Mouse (Mus musculus): Measurements from ENCODE around the gene Ppm1f. TPM values are rescaled to one million over a fixed set of nuclear protein-coding genes. Genes with fewer than 3 reads are reported as not detected.
"Not testable (repeated sequence)": the region's sequence is repeated elsewhere in the genome, so short reads cannot be mapped to it uniquely, and the experiment has no call there.

Ppm1f gene
- polyA plus RNA-seq, 2 experiments from 2014 or later, result 9.3 to 14.4 TPM

- ATAC-seq, result peak; percentile 96
These were observed 15.7 kb downstream of the Ppm1f start for GRCm38 (mm10) chr16:16911641-16912597.

- no peak for ATAC-seq
These were observed 17.2 kb downstream of the Ppm1f start for GRCm38 (mm10) chr16:16913440-16913839.

GRCm38 (mm10) chr16:16918441-16919117, 22.3 kb downstream of the Ppm1f start:
- ATAC-seq, result no peak

- ATAC-seq, result no peak
These were observed 24.8 kb downstream of the Ppm1f start for GRCm38 (mm10) chr16:16921021-16921435.

- no peak for ATAC-seq
These were observed 28.2 kb downstream of the Ppm1f start for GRCm38 (mm10) chr16:16924481-16924880.

- ATAC-seq, result no peak
These were observed 30.3 kb downstream of the Ppm1f start for GRCm38 (mm10) chr16:16926536-16926935.

- not testable (repeated sequence) for ATAC-seq
These were observed 32.6 kb downstream of the Ppm1f start for GRCm38 (mm10) chr16:16928908-16929307.

GRCm38 (mm10) chr16:16930326-16930725, 34.1 kb downstream of the Ppm1f start:
- ATAC-seq, result no peak

- ATAC-seq, result no peak
These were observed 34.6 kb downstream of the Ppm1f start for GRCm38 (mm10) chr16:16930810-16931296.

GRCm38 (mm10) chr16:16939543-16939942, 43.3 kb downstream of the Ppm1f start:
- ATAC-seq, result no peak

GRCm38 (mm10) chr16:16941078-16941477, 44.8 kb downstream of the Ppm1f start:
- ATAC-seq, result no peak

GRCm38 (mm10) chr16:16958575-16958974, 62.3 kb downstream of the Ppm1f start:
- ATAC-seq, result no peak

- ATAC-seq, result no peak
These were observed 63.6 kb downstream of the Ppm1f start for GRCm38 (mm10) chr16:16959907-16960306.

- ATAC-seq, result no peak
These were observed 68.9 kb downstream of the Ppm1f start for GRCm38 (mm10) chr16:16965149-16965548.

GRCm38 (mm10) chr16:16966290-16966689, 70.0 kb downstream of the Ppm1f start:
- ATAC-seq, result no peak

Other genes starting within 250 kb of the Ppm1f start
- gene Olfr19, start 220.1 kb upstream of the Ppm1f start, polyA plus RNA-seq (2017; shearing (Covaris generic)), result not detected
- gene Spag6l, start 67.0 kb upstream of the Ppm1f start, polyA plus RNA-seq (2017; shearing (Covaris generic)), result under 1 TPM in 1 of 2 experiments, not detected in 1; 0.96 TPM
- gene Igll1, start 32.5 kb upstream of the Ppm1f start, polyA plus RNA-seq (2017; shearing (Covaris generic)), result under 1 TPM in 1 of 2 experiments, not detected in 1; 0.15 TPM
- 10 to 100 TPM; 41.5 to 52.3 TPM for gene Top3b, start 25.7 kb upstream of the Ppm1f start, polyA plus RNA-seq (2017; shearing (Covaris generic))
- 1 to 10 TPM; 1.1 to 2.2 TPM for gene Vpreb1, start 25.6 kb upstream of the Ppm1f start, polyA plus RNA-seq (2017; shearing (Covaris generic))
- gene Mapk1, start 86.9 kb downstream of the Ppm1f start, polyA plus RNA-seq (2017; shearing (Covaris generic)), result 10 to 100 TPM; 30.9 to 34.1 TPM
- 1 to 10 TPM; 3.2 to 3.8 TPM for gene Ypel1, start 173.2 kb downstream of the Ppm1f start, polyA plus RNA-seq (2017; shearing (Covaris generic))
- gene Ppil2, start 214.8 kb downstream of the Ppm1f start, polyA plus RNA-seq (2017; shearing (Covaris generic)), result 100 to 1,000 TPM; 166 to 209 TPM
- gene 2610318N02Rik, start 228.7 kb downstream of the Ppm1f start, polyA plus RNA-seq (2017; shearing (Covaris generic)), result 10 to 100 TPM; 10.7 to 11.1 TPM
- gene Sdf2l1, start 235.9 kb downstream of the Ppm1f start, polyA plus RNA-seq (2017; shearing (Covaris generic)), result 10 to 100 TPM; 27.8 to 50.4 TPM
- 1 to 10 TPM; 7.0 to 8.2 TPM for gene Ydjc, start 248.2 kb downstream of the Ppm1f start, polyA plus RNA-seq (2017; shearing (Covaris generic))